19 mouse cellular contexts compared by ENCODE assay signal in genomic region chr5:127638177-127638576, GRCm38 (mm10). TPM values are rescaled to one million over a fixed set of nuclear protein-coding genes. Genes with fewer than 3 reads are reported as not detected.
"Had no signal": no experiment of that assay in that cellular context is flagged by ENCODE, and none has a peak within 500 bp of the region (broad histone marks: within the 10 kb centered on the region; RNA-seq: fewer than 3 reads in every experiment).

No protein-coding gene starts in this region.

- H3K36me3 ChIP-seq: liver, embryonic 15.5 days; neural tube, embryonic 13.5 days; neural tube, embryonic 15.5 days; stomach, embryonic 15.5 days had no signal

- ATAC-seq: midbrain, embryonic 13.5 days; midbrain, embryonic 16.5 days had no signal

- H3K4me1 ChIP-seq: liver, embryonic 15.5 days; neural tube, embryonic 15.5 days; stomach, embryonic 15.5 days had no signal

- DNase-seq: lung, adult 18-20 months; lung, embryonic 14.5 days; lung, postnatal 10 days; lung, postnatal 4 days; retina, postnatal 1 day; right cerebral cortex, adult 18-20 months; thymus, adult 2 months; thymus, postnatal 25 days; thymus, postnatal 4 days had no signal

- H3K9me3 ChIP-seq: neural tube, embryonic 13.5 days; neural tube, embryonic 15.5 days; stomach, embryonic 15.5 days had no signal

- H3K9ac ChIP-seq: liver, embryonic 15.5 days; lung, embryonic 14.5 days; midbrain, embryonic 13.5 days; neural tube, embryonic 13.5 days; neural tube, embryonic 15.5 days; stomach, embryonic 15.5 days had no signal

- H3K27me3 ChIP-seq: midbrain, embryonic 13.5 days had no signal

- H3K4me3 ChIP-seq: liver, embryonic 15.5 days; midbrain, embryonic 10.5 days; midbrain, embryonic 13.5 days; myocyte; neural tube, embryonic 13.5 days; neural tube, embryonic 15.5 days; stomach, embryonic 15.5 days had no signal

- H3K4me2 ChIP-seq: liver, embryonic 15.5 days; lung, embryonic 14.5 days; midbrain, embryonic 13.5 days; neural tube, embryonic 13.5 days; neural tube, embryonic 15.5 days; stomach, embryonic 15.5 days had no signal

- H3K27ac ChIP-seq: liver, embryonic 15.5 days; midbrain, embryonic 10.5 days; midbrain, embryonic 13.5 days; neural tube, embryonic 13.5 days; neural tube, embryonic 15.5 days; stomach, embryonic 15.5 days; stomach, postnatal 0 days had no signal

RNA-seq across cellular contexts. Expression of gene Glt1d1, which starts 6.1 kb away (rescaled TPM):
- total RNA-seq: megakaryocyte-erythroid progenitor cell, adult 5-6 weeks had no signal
- polyA plus RNA-seq: myocyte had no signal
